Mouse (Mus musculus) thymus, postnatal 4 days (tissue): Measurements from ENCODE around the gene Kctd17.

Source experiments
- DNase-seq: peaks from one replicate; pipeline ENCODE4 v3.0.0; 2021

Kctd17 gene

GRCm38 (mm10) chr15:78449694-78450418, 21.5 kb downstream of the Kctd17 start:
- DNase-seq: peak; percentile 40

DNA sequence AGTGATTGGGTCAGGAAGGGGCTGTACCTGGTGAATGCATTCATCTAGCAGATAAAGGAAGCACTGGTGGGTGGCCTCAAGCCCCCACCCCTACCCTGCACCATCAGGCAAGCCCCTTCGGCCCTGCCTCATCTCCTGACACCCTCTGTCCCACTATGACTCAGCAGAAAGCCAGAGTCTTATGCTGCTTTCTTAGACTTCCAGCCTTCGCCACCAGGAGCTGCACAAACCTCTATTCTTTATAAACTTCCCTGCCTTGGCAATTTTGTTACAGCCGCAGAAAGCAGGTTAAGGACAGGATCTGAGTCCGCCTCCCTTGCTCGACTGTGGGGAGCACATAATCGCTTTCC, 22.0 kb downstream of the Kctd17 start:
- DNase-seq: no peak

DNA sequence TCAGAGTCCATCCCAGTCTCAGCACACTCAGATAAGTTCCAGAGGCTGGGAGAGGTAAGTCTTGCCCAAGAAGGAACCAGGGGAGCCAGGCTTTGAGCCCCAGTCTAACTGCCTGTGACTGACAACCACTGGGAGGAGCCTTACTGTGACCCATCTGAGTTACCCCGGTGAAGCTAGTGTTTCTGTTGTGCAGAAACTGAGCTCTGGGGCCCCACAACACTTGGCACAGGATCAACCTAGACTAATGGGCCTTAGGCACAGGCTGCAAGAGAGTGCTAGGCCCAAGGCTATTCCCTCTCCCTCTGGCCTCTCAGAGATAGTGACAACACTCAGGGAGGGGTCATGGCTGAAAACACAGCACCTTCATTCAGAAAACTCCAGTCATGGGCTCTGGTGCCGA, 22.8 kb downstream of the Kctd17 start:
- DNase-seq: no peak

- DNase-seq: no peak
These were observed 24.6 kb downstream of the Kctd17 start for GRCm38 (mm10) chr15:78452929-78453328.

DNA sequence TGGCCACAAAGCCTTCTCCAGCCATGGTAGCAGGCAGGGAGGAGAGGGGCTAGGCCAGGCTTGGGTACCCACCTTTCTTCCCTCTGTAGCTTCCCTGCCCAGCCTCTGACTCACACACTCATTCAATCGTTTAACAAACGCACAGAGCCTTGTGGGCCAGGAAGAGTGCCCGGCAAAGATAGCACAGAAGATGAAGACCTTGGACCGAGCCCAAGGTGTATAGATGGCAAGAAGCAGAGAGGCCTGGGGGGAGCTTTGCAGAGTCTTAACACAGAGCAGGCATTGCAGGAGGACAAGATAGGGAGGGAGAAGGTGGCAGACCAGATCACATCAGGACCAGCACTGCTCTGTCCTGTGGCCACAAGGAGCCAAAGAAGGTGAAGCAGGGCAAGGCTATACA, 26.8 kb downstream of the Kctd17 start:
- no peak for DNase-seq

DNA sequence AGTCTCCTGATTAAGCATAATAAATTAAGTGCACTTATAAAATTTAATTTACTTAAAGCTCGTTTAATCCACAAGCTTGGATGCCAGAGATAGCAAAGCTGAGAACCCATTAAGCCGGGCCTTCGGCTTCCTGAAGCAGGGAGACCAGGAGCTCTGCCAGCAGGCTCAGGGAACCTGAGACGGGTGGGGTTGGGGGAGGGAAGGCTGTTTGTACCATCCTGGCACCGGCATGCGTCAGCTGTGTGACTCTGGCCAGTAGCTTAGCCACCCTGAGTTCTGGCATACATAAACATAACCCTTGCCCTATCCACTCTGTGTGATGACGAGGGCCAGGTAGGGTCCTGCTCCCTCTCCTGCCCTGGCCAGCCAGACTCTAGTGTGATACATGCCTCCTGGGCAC, 27.7 kb downstream of the Kctd17 start:
- no peak for DNase-seq

DNA sequence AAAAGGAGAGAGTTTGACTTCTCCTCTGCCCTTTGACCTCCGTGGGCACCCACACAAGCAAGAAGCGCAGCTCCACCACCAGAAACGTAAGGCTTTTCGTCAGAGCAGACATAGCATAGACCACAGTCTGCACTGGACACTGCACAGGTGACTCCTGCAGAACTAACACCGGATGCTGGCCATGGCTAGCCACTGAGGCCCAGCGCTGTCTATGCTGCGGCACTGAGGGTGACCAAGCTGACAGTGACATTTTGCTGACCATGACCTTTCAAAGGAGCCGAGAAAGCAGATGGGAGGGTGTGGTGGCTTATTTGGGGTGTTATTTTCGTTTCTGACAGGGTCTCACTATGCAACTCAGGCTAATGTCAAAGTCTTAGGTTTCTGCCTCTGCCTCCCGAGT, 28.8 kb downstream of the Kctd17 start:
- no peak for DNase-seq

DNA sequence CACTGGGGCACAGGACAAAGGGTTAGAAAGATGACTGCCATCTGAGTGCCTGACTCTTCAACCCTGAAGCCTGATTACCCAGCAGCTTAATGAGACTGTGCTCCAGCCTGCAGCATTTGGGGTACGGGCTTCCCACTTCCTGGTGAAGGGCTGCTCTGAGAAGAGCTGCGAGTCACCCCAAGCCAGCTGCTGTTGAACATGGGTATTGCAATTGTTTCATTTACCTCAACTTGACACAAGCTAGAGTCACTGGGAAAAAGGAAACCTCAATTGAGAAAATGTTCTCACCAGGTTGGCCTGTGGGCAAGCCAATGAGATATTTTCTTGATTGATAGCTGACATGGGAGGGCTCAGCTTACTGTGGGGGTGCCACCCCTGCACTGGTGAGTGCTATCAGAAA, 34.6 kb downstream of the Kctd17 start:
- DNase-seq: peak; percentile 67

DNA sequence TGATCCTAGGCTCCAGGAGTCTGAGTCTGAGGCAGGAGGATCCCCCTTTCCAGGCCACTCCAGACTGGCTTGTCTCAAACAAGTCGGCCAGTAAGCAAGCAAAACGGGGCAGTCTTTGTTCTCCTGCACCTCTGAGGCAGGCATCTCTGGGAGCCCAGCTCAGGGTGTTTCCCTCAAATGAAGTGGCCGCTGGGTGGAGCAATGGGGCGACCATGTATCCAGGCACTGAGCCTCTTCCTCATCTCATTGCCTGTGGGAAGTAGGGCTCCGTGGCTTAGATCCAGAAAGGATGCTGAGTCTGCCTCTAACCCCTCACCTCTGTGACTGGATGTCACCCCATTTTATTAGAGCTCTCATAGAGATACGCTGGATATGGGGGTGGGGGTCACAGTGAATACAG, 38.4 kb downstream of the Kctd17 start:
- peak; percentile 49 for DNase-seq

DNA sequence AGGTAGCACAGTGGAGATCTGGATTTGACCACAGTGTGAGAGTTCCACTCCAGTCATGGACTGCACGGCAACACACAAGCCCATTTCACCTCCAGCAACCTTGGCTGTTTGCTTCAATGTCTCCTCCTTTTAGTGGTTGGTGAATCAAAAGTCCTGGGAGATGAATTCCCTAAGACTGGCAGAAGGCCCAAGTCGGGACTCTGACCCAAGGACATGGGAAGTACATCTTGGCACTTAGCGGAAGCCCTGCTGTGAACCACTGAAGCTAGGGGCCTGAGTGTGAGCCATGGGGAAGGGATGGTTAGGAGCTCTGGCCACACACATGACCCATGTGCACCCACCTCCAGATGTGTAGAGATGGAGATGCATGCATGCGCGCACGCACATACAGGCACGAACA, 39.2 kb downstream of the Kctd17 start:
- DNase-seq: no peak

- DNase-seq: no peak
These were observed 40.1 kb downstream of the Kctd17 start, which contains the start of gene Tmprss6 for GRCm38 (mm10) chr15:78468379-78468937. Gene Tmprss6 (minus strand): TSS chr15:78468634.

DNA sequence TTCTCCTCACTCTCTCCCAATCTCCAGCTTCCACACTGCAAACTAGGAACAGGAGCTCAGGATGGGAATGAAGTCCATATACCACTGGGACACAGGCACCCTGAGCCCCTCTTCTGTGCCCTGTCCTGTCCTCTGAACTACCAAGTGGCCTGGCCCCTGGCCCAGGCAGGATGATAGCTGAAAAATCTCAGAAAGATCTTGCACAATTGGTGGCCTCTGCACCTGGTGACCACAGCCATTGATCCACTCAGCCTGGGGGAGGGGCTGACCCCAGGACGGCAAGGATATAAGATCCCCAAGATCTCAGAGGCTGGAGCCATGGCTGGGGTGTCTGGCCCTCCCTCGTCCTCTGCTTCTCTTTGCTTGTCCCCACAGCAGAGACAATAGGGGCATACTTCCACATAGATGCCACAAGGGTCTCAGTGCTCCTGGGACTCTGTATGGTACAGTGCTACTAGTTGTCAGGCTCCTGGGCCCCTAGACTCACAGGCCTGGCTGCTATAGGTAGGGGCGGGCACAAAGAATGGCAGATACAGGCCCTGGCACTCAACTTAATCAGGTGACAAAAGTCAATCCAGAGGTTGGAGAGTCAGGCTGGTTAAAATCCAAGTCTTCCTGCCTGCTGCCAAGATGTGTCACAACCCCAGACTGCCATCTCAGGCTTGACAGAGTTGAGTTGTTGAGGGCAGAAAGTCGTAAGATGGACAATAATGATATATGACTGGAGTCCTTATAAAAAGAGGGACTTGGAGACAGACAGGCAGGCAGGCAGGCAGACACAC, 42.3 kb downstream of the Kctd17 start:
- no peak for DNase-seq

- DNase-seq: no peak
These were observed 43.5 kb downstream of the Kctd17 start for GRCm38 (mm10) chr15:78471902-78472301.

GRCm38 (mm10) chr15:78473442-78473841, 45.1 kb downstream of the Kctd17 start:
- no peak for DNase-seq

- DNase-seq: peak; percentile 66
These were observed 47.3 kb downstream of the Kctd17 start for GRCm38 (mm10) chr15:78475604-78476031.

- no peak for DNase-seq
These were observed 48.5 kb downstream of the Kctd17 start for GRCm38 (mm10) chr15:78476878-78477277.

DNA sequence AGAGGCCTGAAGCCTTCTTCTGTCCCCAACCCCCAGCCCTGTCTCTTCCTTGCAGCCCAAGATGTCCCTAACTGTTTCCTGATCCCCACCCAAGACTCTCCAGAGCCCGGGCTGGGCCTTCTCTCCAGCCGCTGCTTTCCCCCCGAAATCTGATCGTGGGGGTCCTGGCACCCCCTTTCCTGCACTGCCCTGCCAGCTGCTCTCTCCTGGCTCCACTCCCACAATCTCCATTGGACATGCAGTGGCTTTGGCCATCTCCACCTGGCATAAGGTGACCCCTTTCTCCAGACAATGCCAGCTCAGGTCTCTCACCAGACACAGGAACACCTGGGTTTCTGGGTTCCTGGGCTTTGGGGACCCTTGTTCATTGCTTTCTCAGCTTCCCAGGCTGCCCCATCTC, 49.7 kb downstream of the Kctd17 start:
- DNase-seq: no peak

DNA sequence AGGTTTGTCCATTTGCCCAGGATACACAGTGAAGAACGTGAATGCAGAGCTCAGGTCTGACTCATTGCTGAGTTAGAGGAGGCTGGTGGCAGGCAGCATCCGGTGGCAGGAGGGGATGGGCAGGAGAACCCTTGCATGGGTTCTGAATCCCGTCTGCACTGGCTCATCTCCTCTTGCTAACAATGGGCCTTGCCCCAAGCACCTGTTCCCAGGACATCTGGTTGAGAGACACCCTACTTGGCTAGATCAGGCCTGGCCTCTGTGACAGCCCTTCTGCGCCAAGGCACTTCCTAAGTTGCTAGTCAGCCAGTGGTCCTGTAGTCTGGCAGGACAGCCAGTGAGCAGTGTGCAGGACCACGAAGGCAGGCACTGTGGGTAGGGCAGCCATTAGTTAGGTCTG, 51.1 kb downstream of the Kctd17 start:
- no peak for DNase-seq

- no peak for DNase-seq
These were observed 51.7 kb downstream of the Kctd17 start for GRCm38 (mm10) chr15:78480111-78480510.

DNA sequence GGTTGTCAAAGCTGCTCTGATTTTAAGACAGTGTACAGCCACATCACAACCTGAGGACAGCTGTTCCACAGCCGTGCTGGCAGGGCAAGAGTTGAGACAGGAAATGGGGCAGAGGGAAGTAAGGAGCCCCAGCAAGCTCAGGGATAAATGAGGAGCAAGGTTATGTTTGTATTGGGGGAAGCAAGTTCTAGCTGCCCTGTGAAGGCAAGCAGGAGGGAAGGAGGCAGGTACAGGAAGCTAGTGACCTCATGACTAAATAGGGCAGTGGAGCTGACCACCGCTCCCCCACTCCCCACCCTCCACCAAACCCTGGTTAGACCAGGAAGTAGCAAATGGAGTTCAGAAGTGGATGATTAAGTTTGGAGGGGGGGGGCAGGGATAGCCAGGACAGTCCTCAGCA, 52.6 kb downstream of the Kctd17 start:
- DNase-seq: no peak

DNA sequence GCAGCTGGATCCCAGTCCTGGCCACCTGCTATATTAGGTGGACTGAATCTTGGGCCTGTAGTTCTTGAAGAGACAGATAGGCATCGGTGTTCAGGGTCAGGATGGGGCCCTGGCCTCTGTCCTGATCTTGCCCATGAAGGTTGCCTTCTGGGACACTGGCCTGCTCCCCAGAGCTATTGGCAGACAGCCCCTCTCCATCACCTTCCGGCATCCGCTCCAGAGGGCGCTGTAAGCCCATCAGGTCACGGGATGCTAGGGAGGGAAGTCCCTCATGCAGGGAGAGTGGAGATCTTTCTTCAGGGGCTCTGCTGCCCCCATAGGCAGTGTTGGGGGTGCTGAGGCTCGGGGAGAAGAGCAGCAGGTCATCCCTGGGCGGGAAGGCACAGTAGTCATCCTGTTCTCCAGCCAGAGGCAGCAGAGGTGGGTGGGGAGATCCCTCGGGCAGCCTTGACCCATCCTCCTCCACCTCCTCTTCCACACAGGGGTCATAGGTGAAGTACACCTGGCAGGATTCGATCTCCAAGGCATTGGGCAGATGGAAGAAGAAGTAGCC, 53.2 kb downstream of the Kctd17 start:
- DNase-seq: peak; percentile 40

GRCm38 (mm10) chr15:78482518-78482917, 54.2 kb downstream of the Kctd17 start:
- DNase-seq: no peak

DNA sequence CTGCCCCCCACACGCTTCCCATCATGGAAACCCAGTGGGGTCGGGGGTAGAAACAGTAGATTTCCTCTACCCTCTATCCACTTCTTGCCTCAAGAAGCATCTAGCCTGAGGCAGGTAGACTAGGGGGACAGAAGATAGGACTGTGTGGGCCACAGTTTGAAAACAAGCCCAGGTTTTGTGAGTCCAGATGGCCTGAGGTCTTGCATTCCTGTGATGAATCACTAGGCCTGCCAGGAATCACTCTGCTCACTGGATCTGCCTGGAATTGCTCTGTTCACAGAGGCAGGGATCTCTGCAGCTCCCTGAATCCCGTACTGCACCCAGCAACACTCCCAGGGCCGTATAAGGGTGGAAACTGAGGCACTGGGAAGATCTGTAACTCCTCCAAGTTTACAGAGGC, 54.9 kb downstream of the Kctd17 start:
- DNase-seq: no peak

DNA sequence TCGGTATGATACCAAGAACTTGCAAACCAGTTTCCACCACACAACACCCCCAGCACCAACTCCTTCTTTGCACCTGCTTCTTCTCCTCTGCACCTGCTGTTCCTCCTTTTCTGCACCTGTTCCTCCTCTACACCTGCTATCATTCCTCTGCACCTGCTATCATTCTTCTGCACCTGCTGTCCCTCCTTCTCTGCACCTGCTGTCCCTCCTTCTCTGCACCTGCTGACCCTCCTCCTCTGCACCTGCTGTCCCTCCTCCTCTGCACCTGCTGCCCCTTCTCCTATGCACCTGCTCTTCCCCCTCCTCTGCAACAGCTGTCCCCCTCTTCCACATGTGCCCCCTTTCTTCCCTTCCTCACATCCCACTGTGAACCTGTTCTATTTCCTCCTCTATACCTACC, 58.2 kb downstream of the Kctd17 start:
- no peak for DNase-seq
